Mouse (Mus musculus): ENCODE results near the gene Atp13a3. TPM values are rescaled to one million over a fixed set of nuclear protein-coding genes. Genes with fewer than 3 reads are reported as not detected.

Gene Atp13a3
- polyA plus RNA-seq, 1 experiment from 2014 or later, result 14.1 TPM

DNA sequence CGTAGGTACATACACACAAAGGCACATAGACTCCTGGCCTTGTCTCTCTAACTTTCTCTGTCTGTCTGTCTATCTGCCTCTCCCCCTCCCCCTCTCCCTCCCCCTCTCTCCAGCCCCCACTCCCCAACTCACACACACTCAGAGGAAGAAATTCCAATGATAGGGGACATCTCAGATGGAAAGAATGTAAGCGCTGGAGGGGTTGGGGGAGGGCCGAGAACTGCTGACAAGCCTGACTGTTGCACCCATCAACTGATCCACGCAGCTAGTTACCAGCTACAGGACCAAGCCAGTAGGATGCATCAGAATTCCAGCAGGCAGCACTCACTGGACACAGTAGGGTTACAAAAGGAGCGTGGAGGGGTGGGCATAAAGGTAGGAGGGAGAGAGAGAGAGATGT, 34.1 kb upstream of the Atp13a3 start:
- Histone ChIP-seq H3K4me3 (ENCODE audit: low read length) (no peak overlapping the region), H3K9me3 (ENCODE audit: control insufficient read depth, low read length) (no peaks in the 10 kb centered on the region), H3K27ac (ENCODE audit: low read length) (no peak overlapping the region), H3K4me2 (ENCODE audit: low read depth, low read length) (no peak overlapping the region), H3K27me3 (replicated peaks; ENCODE audit: control insufficient read depth, insufficient read depth, low read length) (no peaks in the 10 kb centered on the region), H3K36me3 (ENCODE audit: control insufficient read depth, insufficient read depth, low read length) (no peaks in the 10 kb centered on the region), H3K4me1 (ENCODE audit: control insufficient read depth, insufficient read depth, low read length) (no peaks in the 10 kb centered on the region), H3K9ac (ENCODE audit: low read depth, low read length) (no peak overlapping the region; the same call in 1 of the 2 replicates)
- 77% methylated on average over 5 of the region's 5 CpGs for WGBS
- ATAC-seq, result no peak

- Histone ChIP-seq H3K27ac (ENCODE audit: low read length) (no peak overlapping the region), H3K36me3 (ENCODE audit: control insufficient read depth, insufficient read depth, low read length) (no peaks in the 10 kb centered on the region), H3K9me3 (ENCODE audit: control insufficient read depth, low read length) (no peaks in the 10 kb centered on the region), H3K9ac (ENCODE audit: low read depth, low read length) (no peak overlapping the region; the same call in 1 of the 2 replicates), H3K27me3 (replicated peaks; ENCODE audit: control insufficient read depth, insufficient read depth, low read length) (no peaks in the 10 kb centered on the region), H3K4me2 (ENCODE audit: low read depth, low read length) (no peak overlapping the region), H3K4me3 (ENCODE audit: low read length) (no peak overlapping the region), H3K4me1 (ENCODE audit: control insufficient read depth, insufficient read depth, low read length) (no peaks in the 10 kb centered on the region)
- WGBS, result 64% methylated on average over 6 of the region's 6 CpGs
- ATAC-seq, result no peak
Measured at GRCm38 (mm10) chr16:30439411-30439810, 33.6 kb upstream of the Atp13a3 start.

DNA sequence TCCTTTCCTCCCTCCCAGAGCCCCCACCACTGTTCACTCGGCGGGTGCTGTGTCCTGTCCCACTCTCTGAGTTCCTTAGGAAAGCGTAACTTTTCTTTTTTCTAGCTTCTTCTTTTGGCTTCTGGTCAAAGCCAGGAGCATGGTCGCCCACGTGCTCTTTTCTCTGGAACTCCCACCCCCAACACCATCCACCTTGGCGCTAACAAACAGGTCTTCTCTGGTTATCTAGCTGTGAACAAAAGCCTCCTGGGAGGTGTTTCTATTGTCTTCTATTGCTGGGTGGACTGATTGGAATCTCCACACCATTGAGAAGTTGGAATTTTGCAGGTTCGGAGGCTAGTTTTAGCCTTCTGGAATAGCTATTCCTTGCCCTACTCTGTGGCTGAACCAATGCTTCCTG, 30.5 kb upstream of the Atp13a3 start:
- 87% methylated on average over 7 of the region's 7 CpGs for WGBS

DNA sequence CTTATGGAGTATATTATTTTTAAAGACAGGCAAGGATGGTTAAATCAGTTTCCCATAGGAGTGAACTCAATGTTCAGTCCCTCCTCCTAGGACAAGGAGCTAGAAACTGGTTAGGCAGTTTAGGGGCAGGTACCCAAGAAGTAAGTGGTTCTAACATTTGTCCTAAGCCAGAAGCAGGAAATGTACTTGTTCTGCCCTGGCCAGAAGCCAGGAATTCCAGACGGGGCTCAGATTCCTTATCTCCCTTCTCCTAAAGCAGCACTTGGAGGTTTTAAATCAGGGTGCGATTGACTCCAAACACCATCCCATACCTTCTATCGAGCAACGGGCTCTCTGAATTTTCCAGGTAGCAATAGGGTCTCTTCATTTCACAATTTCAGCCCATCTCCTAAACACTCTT, 29.6 kb upstream of the Atp13a3 start:
- no peak overlapping the region for H3K4me2 ChIP-seq (ENCODE audit: low read depth, low read length)
- no peak overlapping the region for H3K4me3 ChIP-seq (ENCODE audit: low read length)
- no peak overlapping the region for H3K27ac ChIP-seq (ENCODE audit: low read length)
- 0 out of 2 replicates have a peak, but pooled peaks cover 3% of the 10 kb centered on the region for H3K9me3 ChIP-seq (ENCODE audit: control insufficient read depth, low read length)
- no peaks in the 10 kb centered on the region for H3K27me3 ChIP-seq (replicated peaks; ENCODE audit: control insufficient read depth, insufficient read depth, low read length)
- H3K4me1 ChIP-seq (ENCODE audit: control insufficient read depth, insufficient read depth, low read length), result no peaks in the 10 kb centered on the region
- H3K36me3 ChIP-seq (ENCODE audit: control insufficient read depth, insufficient read depth, low read length), result no peaks in the 10 kb centered on the region
- no peak for ATAC-seq
- 36% methylated on average over 4 of the region's 4 CpGs for WGBS
- H3K9ac ChIP-seq (ENCODE audit: low read depth, low read length), result no peak overlapping the region

More for the DNA sequence above, 30.5 kb upstream of the Atp13a3 start:
- Histone ChIP-seq H3K4me3 (ENCODE audit: low read length) (no peak overlapping the region), H3K36me3 (ENCODE audit: control insufficient read depth, insufficient read depth, low read length) (no peaks in the 10 kb centered on the region), H3K9ac (ENCODE audit: low read depth, low read length) (no peak overlapping the region), H3K4me1 (ENCODE audit: control insufficient read depth, insufficient read depth, low read length) (no peaks in the 10 kb centered on the region), H3K4me2 (ENCODE audit: low read depth, low read length) (no peak overlapping the region), H3K9me3 (ENCODE audit: control insufficient read depth, low read length) (0 out of 2 replicates have a peak, but pooled peaks cover 3% of the 10 kb centered on the region), H3K27ac (ENCODE audit: low read length) (no peak overlapping the region), H3K27me3 (replicated peaks; ENCODE audit: control insufficient read depth, insufficient read depth, low read length) (no peaks in the 10 kb centered on the region)
- no peak for ATAC-seq

DNA sequence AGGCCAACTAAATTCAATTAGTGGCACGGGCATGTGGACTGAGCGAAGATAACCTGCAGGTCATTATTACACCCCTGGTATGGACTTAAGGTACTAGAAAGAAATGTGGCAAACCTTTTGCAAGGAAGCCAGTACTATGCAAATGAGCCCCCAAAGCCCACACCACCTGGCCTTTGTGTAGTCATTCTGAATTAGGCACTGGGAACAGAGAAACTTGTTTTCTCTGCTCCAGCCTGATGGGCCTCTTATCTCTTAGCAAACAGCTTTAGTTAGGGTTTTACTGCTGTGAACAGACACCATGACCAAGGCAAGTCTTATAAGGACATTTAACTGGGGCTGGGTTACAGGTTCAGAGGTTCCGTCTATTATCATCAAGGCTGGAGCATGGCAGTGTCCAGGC, 27.4 kb upstream of the Atp13a3 start:
- H3K27ac ChIP-seq (ENCODE audit: low read length), result no peak overlapping the region
- WGBS, result 90% methylated on average over 3 of the region's 3 CpGs
- no peak overlapping the region for H3K4me3 ChIP-seq (ENCODE audit: low read length)
- H3K4me1 ChIP-seq (ENCODE audit: control insufficient read depth, insufficient read depth, low read length), result peaks cover 6% of the 10 kb centered on the region; the same call in 1 of the 2 replicates
- no peaks in the 10 kb centered on the region for H3K27me3 ChIP-seq (replicated peaks; ENCODE audit: control insufficient read depth, insufficient read depth, low read length)
- no peak overlapping the region for H3K4me2 ChIP-seq (ENCODE audit: low read depth, low read length)
- H3K9me3 ChIP-seq (ENCODE audit: control insufficient read depth, low read length), result 0 out of 2 replicates have a peak, but pooled peaks cover 3% of the 10 kb centered on the region
- ATAC-seq, result no peak
- H3K9ac ChIP-seq (ENCODE audit: low read depth, low read length), result no peak overlapping the region
- no peaks in the 10 kb centered on the region for H3K36me3 ChIP-seq (ENCODE audit: control insufficient read depth, insufficient read depth, low read length)

DNA sequence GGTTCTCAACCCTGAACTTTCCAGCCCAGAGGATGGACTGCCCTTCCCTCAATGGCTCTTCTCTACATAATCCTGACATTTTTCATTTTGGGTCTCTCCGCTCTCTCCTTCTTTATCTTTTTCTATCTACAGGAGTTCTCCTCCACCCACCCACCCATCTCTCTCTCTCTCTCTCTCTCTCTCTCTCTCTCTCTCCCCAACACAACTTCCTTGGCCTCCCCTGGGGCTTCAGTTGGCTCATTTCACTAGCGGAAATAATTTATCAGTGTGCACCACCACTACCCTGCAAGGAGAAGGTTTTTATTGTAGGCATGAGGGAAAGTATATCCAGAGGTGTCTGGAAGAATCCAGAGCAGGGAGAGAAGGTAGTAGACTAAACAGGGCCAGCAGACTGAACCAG, 26.3 kb upstream of the Atp13a3 start:
- H3K27me3 ChIP-seq (replicated peaks; ENCODE audit: control insufficient read depth, insufficient read depth, low read length), result no peaks in the 10 kb centered on the region
- H3K4me1 ChIP-seq (ENCODE audit: control insufficient read depth, insufficient read depth, low read length), result peaks cover 6% of the 10 kb centered on the region; the same call in 1 of the 2 replicates
- no peak overlapping the region for H3K4me3 ChIP-seq (ENCODE audit: low read length)
- no peak for ATAC-seq
- H3K36me3 ChIP-seq (ENCODE audit: control insufficient read depth, insufficient read depth, low read length), result no peaks in the 10 kb centered on the region
- 0 out of 2 replicates have a peak, but pooled peaks cover 3% of the 10 kb centered on the region for H3K9me3 ChIP-seq (ENCODE audit: control insufficient read depth, low read length)
- 80% methylated on average over 2 of the region's 2 CpGs for WGBS
- no peak overlapping the region for H3K4me2 ChIP-seq (ENCODE audit: low read depth, low read length)
- no peak overlapping the region for H3K9ac ChIP-seq (ENCODE audit: low read depth, low read length)
- H3K27ac ChIP-seq (ENCODE audit: low read length), result no peak overlapping the region

- no peaks in the 10 kb centered on the region for H3K27me3 ChIP-seq (replicated peaks; ENCODE audit: control insufficient read depth, insufficient read depth, low read length)
- peak; percentile 95 for ATAC-seq
- H3K9me3 ChIP-seq (ENCODE audit: control insufficient read depth, low read length), result 0 out of 2 replicates have a peak, but pooled peaks cover 3% of the 10 kb centered on the region
- H3K36me3 ChIP-seq (ENCODE audit: control insufficient read depth, insufficient read depth, low read length), result no peaks in the 10 kb centered on the region
- H3K27ac ChIP-seq (ENCODE audit: low read length), result 0 out of 2 replicates have a peak overlapping the region, but pooled peaks have one; percentile 7
- H3K9ac ChIP-seq (ENCODE audit: low read depth, low read length), result no peak overlapping the region
- H3K4me3 ChIP-seq (ENCODE audit: low read length), result no peak overlapping the region
- H3K4me1 ChIP-seq (ENCODE audit: control insufficient read depth, insufficient read depth, low read length), result peaks cover 8% of the 10 kb centered on the region; the same call in 1 of the 2 replicates
- no peak overlapping the region for H3K4me2 ChIP-seq (ENCODE audit: low read depth, low read length)
- WGBS, result 62% methylated on average over 2 of the region's 2 CpGs
Measured at GRCm38 (mm10) chr16:30430512-30431088, 24.8 kb upstream of the Atp13a3 start.

DNA sequence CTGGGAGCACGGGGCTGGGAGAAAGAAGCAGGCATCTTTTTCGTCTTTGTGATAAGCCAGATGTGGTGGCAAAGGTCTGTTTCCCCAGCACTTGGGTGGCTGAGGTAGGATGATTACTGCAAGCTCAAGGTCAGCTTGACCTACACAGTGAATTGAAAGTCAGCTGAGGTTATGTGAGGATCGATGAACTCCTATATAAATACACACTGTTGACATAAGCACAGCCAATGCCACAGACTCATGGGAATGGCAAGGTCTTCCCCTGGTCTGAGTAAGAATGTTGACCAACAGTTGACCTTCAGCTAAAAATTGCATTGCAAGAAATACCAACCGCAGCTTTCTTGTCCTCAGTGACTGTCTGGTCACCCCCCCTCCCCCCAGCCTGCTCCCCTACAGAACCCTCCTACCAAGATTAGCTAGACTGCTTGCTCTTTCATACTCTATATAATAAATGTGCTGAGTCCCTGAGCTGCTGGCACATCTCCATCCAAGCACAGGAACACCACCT, 23.0 kb upstream of the Atp13a3 start:
- Histone ChIP-seq H3K9ac (ENCODE audit: low read depth, low read length) (no peak overlapping the region), H3K4me1 (ENCODE audit: control insufficient read depth, insufficient read depth, low read length) (peaks cover 10% of the 10 kb centered on the region), H3K27ac (ENCODE audit: low read length) (no peak overlapping the region), H3K4me3 (ENCODE audit: low read length) (no peak overlapping the region), H3K9me3 (ENCODE audit: control insufficient read depth, low read length) (0 out of 2 replicates have a peak, but pooled peaks cover 3% of the 10 kb centered on the region), H3K4me2 (ENCODE audit: low read depth, low read length) (no peak overlapping the region), H3K27me3 (replicated peaks; ENCODE audit: control insufficient read depth, insufficient read depth, low read length) (no peaks in the 10 kb centered on the region), H3K36me3 (ENCODE audit: control insufficient read depth, insufficient read depth, low read length) (no peaks in the 10 kb centered on the region)
- 63% methylated on average over 4 of the region's 4 CpGs for WGBS
- ATAC-seq, result no peak

DNA sequence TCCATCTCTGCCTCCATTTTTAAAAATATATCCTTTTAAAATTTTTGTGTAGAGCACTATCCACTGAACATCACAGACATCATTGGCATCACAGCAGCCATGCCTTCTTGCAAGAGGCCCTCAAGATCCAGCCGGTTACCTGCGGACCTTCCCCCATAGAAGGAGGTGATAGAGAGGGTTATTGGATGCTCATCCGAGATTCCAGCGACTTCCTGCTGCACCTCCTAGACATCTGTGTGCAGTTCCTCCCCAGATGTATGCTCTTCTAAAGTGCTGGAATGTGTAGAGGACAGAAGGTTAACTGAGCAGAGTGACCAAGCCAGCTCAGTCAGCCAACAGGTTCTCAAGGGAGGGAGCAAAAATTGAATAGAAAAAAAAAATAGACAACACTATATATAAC, 21.7 kb upstream of the Atp13a3 start:
- no peak for ATAC-seq
- WGBS, result 77% methylated on average over 4 of the region's 4 CpGs
- Histone ChIP-seq H3K9ac (ENCODE audit: low read depth, low read length) (no peak overlapping the region), H3K4me3 (ENCODE audit: low read length) (no peak overlapping the region), H3K27ac (ENCODE audit: low read length) (no peak overlapping the region), H3K27me3 (replicated peaks; ENCODE audit: control insufficient read depth, insufficient read depth, low read length) (no peaks in the 10 kb centered on the region), H3K4me1 (ENCODE audit: control insufficient read depth, insufficient read depth, low read length) (peaks cover 11% of the 10 kb centered on the region), H3K36me3 (ENCODE audit: control insufficient read depth, insufficient read depth, low read length) (no peaks in the 10 kb centered on the region), H3K4me2 (ENCODE audit: low read depth, low read length) (no peak overlapping the region), H3K9me3 (ENCODE audit: control insufficient read depth, low read length) (no peaks in the 10 kb centered on the region)

Data from intestine, embryonic 16.5 days (tissue).